In genomic region chr5:74297113-74297512, GRCm38 (mm10) we compare ENCODE assay signal across 17 mouse cellular contexts.
DNase-seq lines count a peak whose midpoint lies in the region; ATAC-seq and TF ChIP-seq lines count a peak whose summit lies in the region.
"Had no signal": no experiment of that assay in that cellular context is flagged by ENCODE, and none has a peak within 500 bp of the region (broad histone marks: within the 10 kb centered on the region; RNA-seq: fewer than 3 reads in every experiment).

No protein-coding gene starts in this region.

- no peaks in the 10 kb centered on the region for H3K9me3 ChIP-seq in E14TG2a.4 (ENCODE audit: low read length)
- H3K9me3 ChIP-seq: embryonic facial prominence, embryonic 13.5 days; heart, embryonic 15.5 days; neural tube, embryonic 15.5 days had no signal

- 90% methylated on average over 5 of the region's 5 CpGs for WGBS in cerebellum, adult 2 months
- WGBS in lung, adult 2 months, result 87% methylated on average over 5 of the region's 5 CpGs

- no peak for TF ChIP-seq POLR2A in cerebellum, adult 2 months (IDR thresholded peaks at IDR 0.05; ENCODE audit: borderline replicate concordance, insufficient read depth, low read length)
- no peak for TF ChIP-seq POLR2A in lung, adult 2 months (IDR thresholded peaks at IDR 0.05; ENCODE audit: borderline replicate concordance, extremely low read depth, low read depth, low read length)

- no peak for DNase-seq in cerebellum, adult 2 months
- no peak for DNase-seq in cerebellum, postnatal 14 days
- DNase-seq in lung, adult 2 months, result no peak
- no peak for DNase-seq in lung, postnatal 36 days
- DNase-seq in gastrocnemius, adult 8-10 months (ENCODE audit: low spot score in 2 of 2), result no peak
- DNase-seq in gastrocnemius, adult 18-20 months (ENCODE audit: low spot score), result no peak
- DNase-seq: adrenal gland, postnatal 36 days; cerebellum, postnatal 10 days; gastrocnemius, postnatal 10 days; lung, postnatal 10 days had no signal

- peak; percentile 1; the same call in 1 of the 2 replicates for TF ChIP-seq CTCF in cerebellum, adult 2 months (IDR thresholded peaks at IDR 0.05; ENCODE audit: borderline replicate concordance, insufficient read depth, low read depth, low read length)
- peak; percentile 54; the same call in 1 of the 2 replicates for TF ChIP-seq CTCF in lung, adult 2 months (IDR thresholded peaks at IDR 0.05; ENCODE audit: insufficient read depth, low read length)
- peak; percentile 16; the same call in 1 of the 2 replicates for TF ChIP-seq CTCF in E14TG2a.4 (conservative IDR thresholded peaks at IDR 0.05; ENCODE audit: low read length)

- H3K36me3 ChIP-seq in E14TG2a.4 (ENCODE audit: insufficient read depth, low read length), result no peaks in the 10 kb centered on the region
- H3K36me3 ChIP-seq: embryonic facial prominence, embryonic 13.5 days; heart, embryonic 15.5 days; neural tube, embryonic 15.5 days had no signal

- H3K27me3 ChIP-seq in cerebellum, adult 2 months (ENCODE audit: control insufficient read depth, insufficient read depth, low read length), result no peaks in the 10 kb centered on the region
- no peaks in the 10 kb centered on the region for H3K27me3 ChIP-seq in E14TG2a.4 (ENCODE audit: insufficient read depth, low read length)
- H3K27me3 ChIP-seq: embryonic facial prominence, embryonic 13.5 days; heart, embryonic 15.5 days; neural tube, embryonic 15.5 days had no signal

- H3K27ac ChIP-seq in cerebellum, adult 2 months (ENCODE audit: insufficient read depth, low read length), result no peak overlapping the region
- H3K27ac ChIP-seq: embryonic facial prominence, embryonic 13.5 days; heart, embryonic 15.5 days; neural tube, embryonic 15.5 days had no signal

- ATAC-seq in hematopoietic stem cell, adult 5-6 weeks (replicated peaks in 1 of 2; ENCODE audit: insufficient read depth in 1 of 2, low FRiP score in 2 of 2, low TSS enrichment in 1 of 2, low read depth in 1 of 2, poor library complexity in 2 of 2, severe bottlenecking in 2 of 2), result peak; percentile 40 to 73; a peak in 2 of 4 replicates
- ATAC-seq: forebrain, embryonic 14.5 days; inflammation-experienced regulatory T-cells, adult 6 months had no signal

- H3K4me1 ChIP-seq in cerebellum, adult 2 months (ENCODE audit: control insufficient read depth, insufficient read depth, low read length), result no peaks in the 10 kb centered on the region
- peaks cover 3% of the 10 kb centered on the region; the same call in 1 of the 2 replicates for H3K4me1 ChIP-seq in lung, adult 2 months (ENCODE audit: control insufficient read depth, insufficient read depth, low read length)
- H3K4me1 ChIP-seq in E14TG2a.4 (replicated peaks; ENCODE audit: low read depth, low read length), result no peaks in the 10 kb centered on the region

- H3K4me3 ChIP-seq in cerebellum, adult 2 months (replicated peaks; ENCODE audit: insufficient read depth, low read depth, low read length), result no peak overlapping the region
- H3K4me3 ChIP-seq in lung, adult 2 months (replicated peaks; ENCODE audit: extremely low read depth, low read depth, low read length), result no peak overlapping the region
- H3K4me3 ChIP-seq in E14TG2a.4 (replicated peaks; ENCODE audit: low read length), result no peak overlapping the region
- H3K4me3 ChIP-seq: embryonic facial prominence, embryonic 13.5 days; heart, embryonic 15.5 days; neural tube, embryonic 15.5 days had no signal

Comparison
In these comparisons a context has a peak if more than half of its experiments do, and no peak if none do; other contexts are left out.
1. CTCF ChIP-seq: peak in every context shown above with its lines; median percentile 54 in lung, adult 2 months; 16 in E14TG2a.4; 1 in cerebellum, adult 2 months.